Mouse (Mus musculus) ES-E14 (cell line): Measurements from ENCODE around the gene Hdac7. TPM values are rescaled to one million over a fixed set of nuclear protein-coding genes. Genes with fewer than 3 reads are reported as not detected.

ENCODE experiments used
- DNase-seq: peaks from one replicate; pipeline ENCODE4 v3.0.0-alpha.2; 2013; ENCODE audit warnings: low read depth, low spot score
- H3K27ac ChIP-seq: 2 replicates; pipeline ENCODE4 v1.5.1; 2012; ENCODE audit warnings: low read depth, mild to moderate bottlenecking, low read length, moderate library complexity, mixed read lengths; ENCODE audit not compliant: poor library complexity, insufficient read depth, severe bottlenecking
- H3K36me3 ChIP-seq: 2 replicates; pipeline ENCODE4 v1.6.1; 2012; ENCODE audit warnings: mild to moderate bottlenecking, low read length, moderate library complexity, mixed read lengths; ENCODE audit not compliant: control insufficient read depth, poor library complexity, insufficient read depth, severe bottlenecking
- H3K4me1 ChIP-seq, 2 experiments: fragments of 150-350 bp in 1 of 2; sonication (generic) in 1 of 2; 2 replicates each; pipeline ENCODE4 v1.6.1; 2012; ENCODE audit warnings: low read length in 2 of 2, mild to moderate bottlenecking in 1 of 2, mixed read lengths in 1 of 2; ENCODE audit not compliant: control insufficient read depth in 2 of 2, insufficient read depth in 2 of 2, poor library complexity in 1 of 2
- H3K4me3 ChIP-seq, 2 experiments: fragments of 150-350 bp in 1 of 2; sonication (generic) in 1 of 2; 2 replicates each; pipeline ENCODE4 v1.5.1; 2012; ENCODE audit warnings: low read length in 2 of 2, low read depth in 1 of 2, mild to moderate bottlenecking in 1 of 2, mixed read lengths in 1 of 2; ENCODE audit not compliant: insufficient read depth in 1 of 2, poor library complexity in 1 of 2, severe bottlenecking in 1 of 2
- H3K9ac ChIP-seq: 2 replicates; pipeline ENCODE4 v1.6.1; 2012; ENCODE audit warnings: low read depth, mild to moderate bottlenecking, low read length, mixed read lengths; ENCODE audit not compliant: poor library complexity, insufficient read depth, severe bottlenecking
- H3K9me3 ChIP-seq: fragments of 150-350 bp; sonication (generic); 2 replicates; pipeline ENCODE4 v1.6.1; 2012; ENCODE audit warnings: low read depth, mild to moderate bottlenecking, low read length; ENCODE audit not compliant: control insufficient read depth, insufficient read depth
- CHD2 ChIP-seq: IDR thresholded peaks from 2 replicates; pipeline ENCODE4 v1.6.1; 2014; ENCODE audit warnings: mild to moderate bottlenecking, low read depth, low read length, inconsistent platforms
- HCFC1 ChIP-seq: IDR thresholded peaks from 2 replicates; pipeline ENCODE4 v1.6.1; 2012; ENCODE audit warnings: low read length, inconsistent platforms, borderline replicate concordance; ENCODE audit not compliant: insufficient read depth
- MAFK ChIP-seq: IDR thresholded peaks from 2 replicates; pipeline ENCODE4 v1.6.1; 2014; ENCODE audit warnings: mild to moderate bottlenecking, low read depth, low read length, inconsistent platforms; ENCODE audit not compliant: insufficient read depth
- ZC3H11A ChIP-seq: IDR thresholded peaks from 2 replicates; pipeline ENCODE4 v1.6.1; 2012; ENCODE audit warnings: low read depth, mild to moderate bottlenecking, inconsistent platforms, low read length, borderline replicate concordance
- ZNF384 ChIP-seq: IDR thresholded peaks from 2 replicates; pipeline ENCODE4 v1.6.1; 2012; ENCODE audit warnings: low read depth, low read length, inconsistent platforms
- in situ Hi-C, 2 experiments: fragments of 600-800 bp; cut with MboI; formaldehyde crosslinking; loops; one replicate each; pipeline ENCODE4 v1.15.1; 2025; ENCODE audit warnings: low sequenced_read_pairs in 2 of 2, inconsistent platforms in 1 of 2; ENCODE audit not compliant: unreplicated experiment in 2 of 2
- total RNA-seq: library from RNA; depleted of rRNA; stranded (reverse); fragments of 300-350 nt; gene quantifications from 2 replicates; pipeline ENCODE4 v1.2.3, GENCODE M21; 2012

The Hdac7 gene
- total RNA-seq, 1 experiment: 7.4 TPM

DNA sequence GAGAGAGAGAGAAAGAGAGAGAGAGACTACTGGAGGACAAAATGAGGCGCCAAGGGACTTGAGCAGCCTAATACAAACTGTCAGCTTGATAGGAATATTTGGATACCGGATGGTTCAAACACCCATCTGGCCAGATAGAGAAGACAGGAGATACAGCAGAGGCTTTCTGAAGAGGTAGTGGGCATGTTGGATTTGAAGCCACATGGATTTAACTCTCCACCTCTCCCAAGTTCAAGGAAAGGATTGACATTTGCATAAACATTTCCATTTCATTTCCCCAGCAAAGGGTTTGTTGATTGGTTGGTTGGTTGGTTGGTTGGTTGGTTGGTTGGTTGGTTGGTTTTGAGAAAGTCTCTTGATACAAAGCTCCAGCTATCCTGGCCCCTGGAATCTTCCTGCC lies 3.6 kb upstream of the Hdac7 start:
- in situ Hi-C loops: no loop called here
- Histone ChIP-seq H3K36me3 (no peaks in the 10 kb centered on the region), H3K4me1 (peaks cover 0 to 2% of the 10 kb centered on the region in 2 experiments; a peak in 1 of 4 replicates), H3K9ac (no peak overlapping the region), H3K9me3 (no peaks in the 10 kb centered on the region), H3K4me3 (no peak overlapping the region), H3K27ac (no peak overlapping the region)
- no peak for TF ChIP-seq ZC3H11A
- no peak for TF ChIP-seq ZNF384
- TF ChIP-seq HCFC1: no peak
- TF ChIP-seq CHD2: no peak
- DNase-seq: no peak

DNA sequence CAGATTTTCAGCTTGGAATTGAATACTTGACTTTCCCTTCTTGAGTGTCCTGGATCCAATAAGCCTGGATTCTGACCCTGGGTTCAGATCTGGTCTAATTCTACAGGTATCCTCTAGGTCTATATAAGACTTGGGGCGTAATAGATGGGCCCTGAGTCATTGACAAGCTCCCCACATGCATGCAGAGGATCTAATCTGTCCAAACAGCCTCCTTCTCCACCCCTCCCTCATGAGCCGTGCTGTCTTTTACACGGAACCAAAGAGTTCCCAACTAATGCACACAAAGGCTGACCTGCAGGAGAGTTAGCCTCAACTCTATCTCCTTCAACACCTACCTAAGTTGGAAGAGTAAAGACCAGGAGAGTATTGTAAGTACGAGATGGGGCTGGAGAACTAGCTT lies 3.0 kb upstream of the Hdac7 start:
- in situ Hi-C loops: no loop called here
- Histone ChIP-seq H3K4me1 (peaks cover 0 to 2% of the 10 kb centered on the region in 2 experiments; a peak in 1 of 4 replicates), H3K36me3 (no peaks in the 10 kb centered on the region), H3K9ac (no peak overlapping the region), H3K4me3 (no peak overlapping the region), H3K27ac (no peak overlapping the region), H3K9me3 (no peaks in the 10 kb centered on the region)
- TF ChIP-seq CHD2: no peak
- TF ChIP-seq ZC3H11A: no peak
- no peak for TF ChIP-seq HCFC1
- TF ChIP-seq ZNF384: no peak
- no peak for TF ChIP-seq MAFK
- DNase-seq: no peak

DNA sequence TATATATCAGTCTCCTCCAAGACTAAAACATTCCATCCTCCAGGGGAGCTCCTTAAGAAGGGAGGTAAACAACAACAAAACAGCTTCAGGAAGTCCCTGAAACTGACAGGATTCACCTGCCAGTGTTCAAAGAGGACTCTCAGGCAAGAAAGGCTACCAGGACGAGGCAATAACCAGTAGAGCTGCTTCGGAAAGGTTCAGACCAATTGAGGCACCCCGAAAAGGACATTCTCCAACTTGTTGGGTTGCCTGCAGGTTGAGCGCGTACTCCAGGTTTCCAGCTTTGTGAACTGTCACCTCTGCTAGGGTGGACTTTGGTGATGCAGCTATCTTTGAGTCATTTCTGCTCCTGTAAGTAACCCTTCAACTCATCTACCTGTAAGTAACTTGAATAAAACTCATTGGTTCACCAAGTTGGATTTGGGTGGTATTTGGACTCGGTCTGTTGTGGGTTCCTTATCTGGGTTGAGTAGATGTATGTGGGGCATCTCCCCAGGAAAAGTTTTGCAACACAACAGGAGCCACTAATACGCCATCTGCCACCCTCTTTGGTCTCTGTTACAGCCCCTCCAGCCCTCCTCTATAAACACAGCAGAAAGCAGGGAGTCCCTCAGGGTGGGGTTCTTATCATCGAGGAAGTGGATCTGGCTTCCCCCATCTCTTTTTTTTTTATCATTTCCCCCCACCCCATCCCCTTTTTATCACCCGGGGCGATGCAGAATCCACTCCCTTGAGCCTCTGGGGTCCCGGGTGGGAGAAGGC lies 2.0 kb upstream of the Hdac7 start:
- H3K4me3 ChIP-seq: no peak overlapping the region
- in situ Hi-C loops: no loop called here
- H3K27ac ChIP-seq: no peak overlapping the region
- no peak for TF ChIP-seq CHD2
- no peak for TF ChIP-seq ZNF384
- no peak for TF ChIP-seq HCFC1
- no peak for TF ChIP-seq MAFK
- no peak for TF ChIP-seq ZC3H11A
- no peak for DNase-seq
- H3K4me1 ChIP-seq: peaks cover 0 to 2% of the 10 kb centered on the region in 2 experiments; a peak in 1 of 4 replicates
- H3K9me3 ChIP-seq: no peaks in the 10 kb centered on the region
- no peaks in the 10 kb centered on the region for H3K36me3 ChIP-seq
- no peak overlapping the region for H3K9ac ChIP-seq

DNA sequence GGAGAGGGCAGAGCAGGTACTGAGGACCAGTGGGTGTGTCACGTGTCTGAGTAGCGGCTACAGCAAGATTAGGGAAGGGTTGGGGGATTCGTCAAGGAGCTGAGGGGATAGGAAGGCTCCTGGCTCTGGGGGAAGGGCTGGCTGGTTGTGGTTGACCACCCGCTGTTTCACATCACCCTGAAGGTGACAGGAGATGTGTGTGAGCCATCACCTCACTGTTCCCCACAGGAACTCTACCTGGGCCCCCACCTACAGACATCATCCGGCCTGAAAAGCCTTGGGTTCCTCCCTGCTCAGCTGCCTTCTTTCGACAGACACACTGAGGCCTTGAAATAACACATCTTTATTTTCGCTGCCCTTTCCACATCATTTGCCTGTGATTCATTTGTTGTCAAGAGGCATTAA lies 1.1 kb downstream of the Hdac7 start:
- Histone ChIP-seq H3K36me3 (no peaks in the 10 kb centered on the region), H3K4me1 (peaks cover 2 to 12% of the 10 kb centered on the region in 2 experiments; a peak in 1 of 4 replicates), H3K4me3 (no peak overlapping the region), H3K27ac (no peak overlapping the region), H3K9me3 (no peaks in the 10 kb centered on the region), H3K9ac (no peak overlapping the region)
- TF ChIP-seq ZNF384: no peak
- TF ChIP-seq HCFC1: no peak
- TF ChIP-seq MAFK: no peak
- TF ChIP-seq CHD2: no peak
- TF ChIP-seq ZC3H11A: no peak
- in situ Hi-C loops: no loop called here
- no peak for DNase-seq
